Mouse (Mus musculus): ENCODE results near the gene Nubp1. TPM values are rescaled to one million over a fixed set of nuclear protein-coding genes. Genes with fewer than 3 reads are reported as not detected.

Gene Nubp1
- polyA plus RNA-seq (2021): 37.2 TPM

DNA sequence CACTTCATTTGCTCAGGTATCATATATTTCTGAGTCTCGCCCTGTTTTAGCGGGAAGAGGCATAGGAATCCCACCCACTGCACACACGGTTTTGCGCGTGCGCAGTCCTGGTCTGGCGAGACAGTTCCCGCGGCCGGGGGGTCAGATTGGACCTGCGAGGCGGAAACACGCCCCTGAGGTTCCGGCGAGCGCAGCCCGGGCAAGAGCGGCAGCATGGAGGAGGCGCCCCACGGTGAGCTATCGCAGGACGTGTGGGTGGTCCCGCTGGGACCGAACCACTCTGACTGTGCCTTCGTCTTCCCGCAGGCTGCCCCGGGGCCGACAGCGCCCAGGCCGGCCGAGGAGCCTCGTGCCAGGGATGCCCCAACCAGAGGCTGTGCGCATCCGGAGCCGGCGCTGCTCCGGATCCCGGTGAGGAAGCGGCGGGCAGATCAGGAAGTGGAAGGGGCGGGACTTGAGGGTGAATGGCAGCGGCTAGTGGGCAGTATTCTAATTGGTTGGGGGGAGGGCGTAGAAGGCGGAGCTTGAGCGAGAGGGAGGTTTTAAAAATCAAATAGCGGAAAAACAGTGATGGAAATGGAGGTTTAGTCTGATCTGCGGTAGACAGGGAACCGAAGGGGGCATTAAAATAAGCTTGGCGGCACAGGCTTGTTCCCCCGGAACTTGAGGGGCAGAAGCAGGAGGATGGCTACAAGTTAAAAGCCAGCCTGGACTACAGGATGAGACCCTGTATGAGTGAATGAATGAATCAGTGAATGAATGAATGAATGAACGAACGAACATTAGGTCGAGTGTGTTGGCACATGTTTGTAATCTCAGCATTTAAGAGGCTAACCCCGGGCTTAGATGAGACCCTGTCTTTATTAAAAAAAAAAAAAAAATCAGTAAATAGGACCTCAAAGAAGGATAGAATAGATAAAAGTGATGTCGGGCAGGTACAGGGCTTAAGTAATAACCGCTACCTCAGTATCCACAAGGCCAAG is at the start of gene Nubp1:
TSS of gene Nubp1 (plus strand) at position 185 of the 983 bp plus-strand sequence.
- TF ChIP-seq CTCF (IDR thresholded peaks at IDR 0.05): no peak
- peak; percentile 67 for DNase-seq (ENCODE audit: low read depth, low spot score)
- peaks cover 9% of the 10 kb centered on the region for H3K27me3 ChIP-seq
- in situ Hi-C loops (cut with MboI; ENCODE audit: low pct_unique_long_range_greater_than_20kb): no loop called here
- ChIA-PET POLR2A (no interaction called here), CTCF (interaction anchor here (1.0 kb wide), 1 partner anchor 131 kb away, joined by 3 read pairs; no protein-coding TSS in a partner anchor)
- peak; percentile 98 for ATAC-seq

DNA sequence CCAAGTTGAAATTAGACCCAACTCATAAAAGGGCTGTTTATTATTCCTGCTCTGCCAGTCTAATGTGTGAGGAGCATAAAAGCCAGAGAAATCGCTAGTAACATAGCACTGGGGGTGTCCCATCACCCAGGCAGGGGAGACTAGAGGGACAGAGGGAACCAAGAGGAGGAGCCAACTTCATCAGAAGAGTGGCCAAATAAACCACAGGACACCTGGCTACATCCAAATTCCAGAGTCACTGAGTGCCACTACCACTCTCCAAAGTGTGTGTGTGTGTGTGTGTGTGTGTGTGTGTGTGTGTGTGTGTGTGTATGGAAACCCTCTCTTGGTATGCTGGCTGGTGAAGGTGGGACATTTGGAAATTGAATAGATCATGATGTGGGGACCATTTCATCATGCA is 48.7 kb upstream of the Nubp1 start:
- in situ Hi-C loops (cut with MboI; ENCODE audit: low pct_unique_long_range_greater_than_20kb): no loop called here
- CTCF ChIA-PET: no interaction called here
- no peak for TF ChIP-seq CTCF (IDR thresholded peaks at IDR 0.05)
- no peaks in the 10 kb centered on the region for H3K27me3 ChIP-seq
- no peak for DNase-seq (ENCODE audit: low read depth, low spot score)
- POLR2A ChIA-PET: no interaction called here
- ATAC-seq: no peak

DNA sequence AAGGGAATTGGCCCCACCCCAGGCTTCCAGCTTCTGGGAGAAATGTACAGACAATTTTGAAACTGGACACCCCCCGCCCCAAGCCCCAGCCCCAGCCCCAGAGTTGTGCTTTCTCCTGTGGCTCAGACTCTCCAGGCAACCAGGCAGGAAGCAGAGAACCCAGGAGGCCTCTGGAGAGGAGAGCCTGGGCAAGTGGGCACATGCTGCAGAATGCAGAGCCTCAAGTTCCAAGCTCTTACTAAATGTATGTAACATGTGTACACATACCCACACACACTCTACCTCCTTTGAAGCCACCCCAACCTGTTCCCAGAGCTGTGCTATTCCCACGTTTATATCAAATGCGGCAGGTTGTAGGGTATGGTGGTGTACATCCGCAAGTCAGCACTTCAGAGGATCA is 46.0 kb upstream of the Nubp1 start:
- ATAC-seq (no peak), DNase-seq (ENCODE audit: low read depth, low spot score) (no peak)
- H3K27me3 ChIP-seq: no peaks in the 10 kb centered on the region
- TF ChIP-seq CTCF (IDR thresholded peaks at IDR 0.05): no peak
- ChIA-PET CTCF (no interaction called here), POLR2A (no interaction called here)
- in situ Hi-C loops (cut with MboI; ENCODE audit: low pct_unique_long_range_greater_than_20kb): no loop called here

DNA sequence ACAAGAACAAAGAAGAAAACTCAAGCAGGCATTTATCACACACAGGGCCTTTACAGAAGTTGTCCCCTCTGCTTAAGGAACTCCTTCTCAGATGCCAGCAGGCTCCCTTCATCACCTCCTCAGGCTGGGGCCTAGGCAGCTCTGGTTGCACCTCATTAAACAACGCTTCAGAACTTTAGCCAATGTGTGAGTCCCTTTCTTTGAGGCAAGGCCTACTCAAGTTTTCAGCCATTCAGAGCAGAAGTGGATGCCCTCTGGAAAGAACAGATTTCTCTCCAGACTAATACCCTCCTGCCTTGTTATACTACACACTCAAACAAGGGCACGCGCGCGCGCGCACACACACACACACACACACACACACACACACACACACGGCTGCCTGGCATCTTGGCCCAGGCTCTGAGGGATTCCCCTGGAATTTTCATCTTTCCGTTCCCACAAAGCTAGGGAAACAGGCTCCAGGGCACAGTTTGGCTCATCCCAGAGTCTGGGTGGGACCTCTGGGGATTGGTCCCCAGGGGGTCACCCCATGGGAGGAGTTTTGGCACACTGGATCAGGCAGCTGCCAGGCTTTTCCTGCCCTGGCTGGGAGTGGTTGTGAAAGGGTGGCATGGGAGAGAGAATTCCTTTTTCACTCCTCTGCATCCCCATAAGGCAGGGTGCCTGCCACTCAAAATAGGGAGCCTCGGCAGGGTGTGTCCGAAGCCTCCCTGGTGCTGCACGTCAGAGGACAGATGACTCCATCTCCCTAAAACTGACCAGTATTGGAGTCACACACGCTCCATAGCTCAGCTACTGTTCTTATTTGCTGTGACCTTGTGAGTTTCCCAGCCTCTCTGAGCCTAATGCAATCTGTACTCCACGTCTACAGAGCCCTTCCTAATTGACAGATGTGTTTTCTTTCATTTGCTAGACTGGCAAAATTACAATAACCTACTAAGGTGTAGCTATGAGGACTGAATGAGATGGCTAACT is 45.2 kb upstream of the Nubp1 start:
- in situ Hi-C loops (cut with MboI; ENCODE audit: low pct_unique_long_range_greater_than_20kb): no loop called here
- ChIA-PET CTCF (interaction anchor here (1.5 kb wide), 1 partner anchor 10 kb away, joined by 3 read pairs; no protein-coding TSS in a partner anchor), POLR2A (no interaction called here)
- ATAC-seq (peak; percentile 65), DNase-seq (ENCODE audit: low read depth, low spot score) (peak; percentile 79)
- no peaks in the 10 kb centered on the region for H3K27me3 ChIP-seq
- no peak for TF ChIP-seq CTCF (IDR thresholded peaks at IDR 0.05)

DNA sequence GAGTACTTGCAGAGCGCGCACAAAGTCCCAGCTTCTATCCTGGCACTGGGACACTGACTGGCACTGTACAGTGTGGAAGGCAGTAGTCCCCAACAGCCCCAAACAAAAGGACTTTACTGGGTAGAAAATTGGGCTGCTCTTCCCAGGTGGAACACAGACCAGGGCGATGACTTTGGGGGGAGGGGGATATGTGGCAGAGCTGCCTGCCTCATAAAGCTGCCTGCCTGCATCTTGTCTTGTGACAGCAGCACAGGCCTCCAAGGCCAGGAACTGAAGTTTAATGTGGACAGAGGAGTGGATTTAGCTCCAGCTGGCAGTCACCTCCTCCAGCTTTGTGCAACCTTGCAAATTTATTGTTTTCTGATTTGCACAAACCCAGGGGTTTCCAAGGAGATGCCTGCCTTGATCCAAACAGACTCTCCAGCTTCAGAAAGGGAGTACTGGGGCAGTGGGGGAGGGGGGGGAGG is 42.2 kb upstream of the Nubp1 start:
- ATAC-seq: no peak

DNA sequence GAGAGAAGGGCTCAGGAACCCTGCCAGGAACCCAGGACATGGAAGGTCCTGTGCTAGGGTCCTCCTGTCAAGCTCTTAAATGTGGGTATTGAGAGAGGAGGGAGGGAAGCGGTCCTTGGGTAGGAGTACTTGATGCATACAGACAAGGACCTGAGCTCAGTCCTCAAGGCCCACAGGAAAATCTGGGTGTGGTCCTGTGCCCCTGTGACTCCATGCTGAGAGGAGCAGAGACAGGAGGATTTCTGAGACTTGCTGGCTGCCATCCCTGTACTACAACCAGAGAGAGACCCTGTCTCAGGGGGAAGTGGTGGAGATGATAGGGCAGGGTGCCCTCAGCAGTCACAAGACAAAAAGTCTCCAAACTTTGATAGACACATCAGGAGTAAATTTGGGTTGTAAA is 41.8 kb upstream of the Nubp1 start:
- DNase-seq (ENCODE audit: low read depth, low spot score): no peak
- ATAC-seq: no peak
- TF ChIP-seq CTCF (IDR thresholded peaks at IDR 0.05): no peak
- in situ Hi-C loops (cut with MboI; ENCODE audit: low pct_unique_long_range_greater_than_20kb): no loop called here
- CTCF ChIA-PET: interaction anchor here (1.0 kb wide), 2 partner anchors 15 to 98 kb away, joined by 3 read pairs; no protein-coding TSS in a partner anchor
- POLR2A ChIA-PET: no interaction called here
- H3K27me3 ChIP-seq: no peaks in the 10 kb centered on the region

More for the DNA sequence above, 42.2 kb upstream of the Nubp1 start:
- in situ Hi-C loops (cut with MboI; ENCODE audit: low pct_unique_long_range_greater_than_20kb): no loop called here
- ChIA-PET CTCF (interaction anchor here (0.8 to 1.0 kb wide), 3 partner anchors 16 to 97 kb away, joined by 3 read pairs; no protein-coding TSS in a partner anchor), POLR2A (no interaction called here)
- no peaks in the 10 kb centered on the region for H3K27me3 ChIP-seq
- DNase-seq (ENCODE audit: low read depth, low spot score): no peak
- TF ChIP-seq CTCF (IDR thresholded peaks at IDR 0.05): no peak

DNA sequence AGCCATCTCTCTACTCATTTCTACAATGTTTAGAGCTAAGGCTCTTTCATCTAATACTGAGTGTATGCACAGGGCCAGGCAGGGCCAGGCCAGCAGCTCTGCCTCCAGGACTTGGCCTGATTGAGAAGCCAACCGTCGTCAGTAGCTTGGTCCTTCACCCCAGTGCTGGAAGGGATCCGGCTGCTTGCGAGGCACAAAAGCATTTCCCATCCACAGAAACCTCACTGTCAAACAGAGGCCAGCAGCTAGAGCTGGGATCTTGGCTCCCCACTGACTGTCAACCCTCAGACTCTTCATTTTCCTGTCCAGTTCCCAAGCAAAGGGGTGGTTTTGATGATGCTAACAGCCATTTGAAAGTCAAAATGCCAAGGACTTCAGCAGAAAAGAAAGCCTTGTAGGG is 39.4 kb upstream of the Nubp1 start:
- in situ Hi-C loops (cut with MboI; ENCODE audit: low pct_unique_long_range_greater_than_20kb): no loop called here
- DNase-seq (ENCODE audit: low read depth, low spot score): no peak
- TF ChIP-seq CTCF (IDR thresholded peaks at IDR 0.05): no peak
- no peaks in the 10 kb centered on the region for H3K27me3 ChIP-seq
- ATAC-seq: no peak
- ChIA-PET POLR2A (no interaction called here), CTCF (interaction anchor here (0.7 kb wide), 1 partner anchor 27 kb away, joined by 4 read pairs; no protein-coding TSS in a partner anchor)

DNA sequence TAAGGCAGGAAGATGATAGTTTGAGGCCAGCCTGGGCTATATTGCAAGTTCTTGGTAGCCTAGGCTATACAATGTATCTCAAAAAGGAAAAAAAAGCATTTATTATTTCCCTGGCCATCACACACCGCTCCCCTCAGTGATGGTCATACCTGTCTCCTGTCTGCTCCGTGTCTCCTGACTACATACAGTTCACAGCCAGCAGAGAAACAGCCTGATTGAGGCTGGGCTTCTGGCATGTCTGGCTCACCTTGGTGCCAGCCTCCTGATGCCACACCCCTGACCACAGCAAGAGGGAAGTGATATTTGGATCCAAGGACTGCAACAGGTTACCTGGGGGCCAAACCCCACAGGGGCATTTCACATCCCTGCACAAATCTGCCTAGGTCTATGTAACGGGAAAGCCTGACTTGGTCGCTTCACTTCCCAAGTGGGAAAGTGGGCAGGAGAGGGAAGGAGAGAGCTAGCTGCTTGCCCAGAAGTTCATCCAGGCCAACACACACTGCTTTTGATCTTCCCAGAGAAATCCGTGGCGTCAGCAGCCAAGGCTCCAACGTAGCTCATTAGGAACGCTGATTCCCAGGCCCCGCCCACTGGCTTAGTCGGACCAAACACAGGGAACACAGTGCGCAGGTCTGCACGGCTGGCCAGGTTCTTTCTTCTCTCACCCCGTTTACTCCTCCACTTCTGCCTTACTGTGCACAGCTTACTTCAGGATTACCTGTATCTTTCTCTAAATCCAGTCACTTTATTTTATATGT is 37.3 kb upstream of the Nubp1 start:
- ChIA-PET CTCF (interaction anchor here (1.0 kb wide), 1 partner anchor 32 kb away, joined by 3 read pairs; no protein-coding TSS in a partner anchor), POLR2A (no interaction called here)
- H3K27me3 ChIP-seq: peaks cover 9% of the 10 kb centered on the region
- ATAC-seq (no peak), DNase-seq (ENCODE audit: low read depth, low spot score) (no peak)
- in situ Hi-C loops (cut with MboI; ENCODE audit: low pct_unique_long_range_greater_than_20kb): no loop called here
- TF ChIP-seq CTCF (IDR thresholded peaks at IDR 0.05): no peak

DNA sequence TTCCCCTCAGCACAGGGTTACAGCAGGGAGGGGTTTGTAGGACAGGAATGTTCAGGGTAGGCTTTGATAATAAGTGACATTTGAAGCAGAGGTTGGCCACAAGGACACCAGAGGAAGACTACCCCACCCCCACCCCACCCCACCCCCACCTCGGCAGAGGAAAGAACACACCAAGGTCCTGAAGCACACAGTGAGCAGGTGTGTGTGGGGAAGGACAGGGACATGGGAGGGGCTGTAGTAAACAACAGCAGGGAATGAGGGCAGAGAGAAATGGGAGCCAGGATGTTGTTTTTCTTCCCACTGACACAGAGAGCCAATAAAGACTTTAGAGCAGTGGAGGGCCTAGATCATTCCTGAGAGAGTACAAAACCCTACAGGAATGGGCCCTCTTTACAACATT is 34.5 kb upstream of the Nubp1 start:
- in situ Hi-C loops (cut with MboI; ENCODE audit: low pct_unique_long_range_greater_than_20kb): no loop called here
- no peak for DNase-seq (ENCODE audit: low read depth, low spot score)
- CTCF ChIA-PET: interaction anchor here (1.6 kb wide), 1 partner anchor 105 kb away, joined by 6 read pairs; no protein-coding TSS in a partner anchor
- no peak for ATAC-seq
- POLR2A ChIA-PET: no interaction called here
- no peak for TF ChIP-seq CTCF (IDR thresholded peaks at IDR 0.05)
- H3K27me3 ChIP-seq: peaks cover 16% of the 10 kb centered on the region

DNA sequence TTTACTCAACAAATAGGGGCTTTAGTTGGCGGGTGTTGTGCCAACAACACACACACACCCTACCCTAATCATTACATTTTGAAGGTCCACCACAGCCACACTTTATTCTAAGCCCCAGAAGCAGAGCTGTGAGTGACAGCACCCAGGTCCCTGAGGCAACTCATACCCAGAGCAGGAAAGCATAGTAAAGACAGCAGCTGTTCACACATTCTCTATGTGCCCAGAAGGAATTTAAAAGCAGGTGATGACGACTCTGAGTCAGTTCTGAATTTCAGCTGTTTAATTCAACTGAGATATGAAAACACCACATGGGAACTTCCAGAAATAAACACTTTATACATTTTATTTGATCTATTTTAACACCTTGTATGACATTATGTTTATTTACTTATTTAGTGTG is 32.2 kb upstream of the Nubp1 start:
- POLR2A ChIA-PET: no interaction called here
- CTCF ChIA-PET: interaction anchor here (1.9 kb wide), 1 partner anchor 20 kb away, joined by 7 read pairs; no protein-coding TSS in a partner anchor
- peaks cover 16% of the 10 kb centered on the region for H3K27me3 ChIP-seq
- ATAC-seq (no peak), DNase-seq (ENCODE audit: low read depth, low spot score) (no peak)
- TF ChIP-seq CTCF (IDR thresholded peaks at IDR 0.05): no peak
- in situ Hi-C loops (cut with MboI; ENCODE audit: low pct_unique_long_range_greater_than_20kb): no loop called here
